Mouse (Mus musculus) spleen, adult 2 months (tissue): ENCODE data around the gene Tcf7l2. TPM values are rescaled to one million over a fixed set of nuclear protein-coding genes. Genes with fewer than 3 reads are reported as not detected.

Experiments used
- DNase-seq, 2 experiments: peaks; one replicate each; pipeline versions ENCODE4 v3.0.0 to v3.0.0-alpha.2; 2012 to 2021; ENCODE audit warnings: low spot score in 2 of 2, low read depth in 1 of 2
- H3K27ac ChIP-seq: fragments of 200-500 bp; 2 replicates; pipeline ENCODE4 v1.5.1; 2012; ENCODE audit warnings: low read length, inconsistent platforms; ENCODE audit not compliant: insufficient read depth
- H3K27me3 ChIP-seq: fragments of 200-500 bp; 2 replicates; pipeline ENCODE4 v1.6.1; 2012; ENCODE audit warnings: mild to moderate bottlenecking, moderate library complexity, low read length, inconsistent platforms; ENCODE audit not compliant: control insufficient read depth, insufficient read depth
- H3K36me3 ChIP-seq: fragments of 200-500 bp; 2 replicates; pipeline ENCODE4 v1.6.1; 2012; ENCODE audit warnings: mild to moderate bottlenecking, low read length, inconsistent platforms; ENCODE audit not compliant: control insufficient read depth, insufficient read depth
- H3K4me1 ChIP-seq: fragments of 200-500 bp; 2 replicates; pipeline ENCODE4 v1.6.1; 2011; ENCODE audit warnings: inconsistent platforms; ENCODE audit not compliant: control insufficient read depth, insufficient read depth, insufficient read length
- H3K4me3 ChIP-seq: fragments of 200-500 bp; 2 replicates; pipeline ENCODE4 v1.5.1; 2011; ENCODE audit warnings: mild to moderate bottlenecking, inconsistent platforms; ENCODE audit not compliant: insufficient read depth, insufficient read length; ENCODE audit errors: extremely low read depth
- CTCF ChIP-seq: fragments of 200-500 bp; IDR thresholded peaks from 2 replicates; pipeline ENCODE4 v1.5.1; 2011; ENCODE audit warnings: mild to moderate bottlenecking, inconsistent platforms; ENCODE audit not compliant: insufficient read depth, insufficient read length, insufficient replicate concordance; ENCODE audit errors: extremely low read depth
- POLR2A ChIP-seq: fragments of 200-500 bp; IDR thresholded peaks from 2 replicates; pipeline ENCODE4 v1.6.1; 2011; ENCODE audit warnings: low read depth, low read length, inconsistent platforms
- WGBS: fragments of 180-500 bp; shearing (Covaris S2); methylation state at CpG from one replicate; pipeline ENCODE4 v1.1.7; 2018; 5-methylcytosine and 5-hydroxymethylcytosine counted together
- polyA plus RNA-seq: library from polyadenylated mRNA; depleted of rRNA; stranded (reverse); fragments of >200 nt; gene quantifications from 2 replicates; pipeline ENCODE4 v1.2.3, GENCODE M21; 2012

Tcf7l2 gene
- polyA plus RNA-seq, 1 experiment, result 11.3 TPM

DNA sequence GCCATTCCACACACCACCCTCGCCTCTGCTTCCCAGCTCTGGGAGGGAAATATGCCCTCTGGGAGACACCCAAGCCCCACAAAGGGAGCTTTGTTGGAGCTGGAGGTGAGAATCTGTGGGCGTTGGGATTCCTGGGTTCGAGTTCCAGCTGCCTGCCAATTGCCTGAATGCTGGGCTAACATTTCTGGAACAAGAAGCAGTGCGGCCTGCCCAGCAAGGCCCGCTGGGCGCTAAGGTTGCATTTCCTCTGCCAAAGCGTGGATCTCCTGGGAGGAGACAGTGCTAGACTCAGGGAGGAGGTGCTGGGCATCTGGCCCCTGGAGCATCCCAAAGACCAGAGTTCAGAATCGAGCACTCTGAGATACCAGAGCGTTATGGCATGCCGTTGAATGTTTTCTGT, 38.3 kb downstream of the Tcf7l2 start:
- 93% methylated on average over 10 of the region's 10 CpGs for WGBS

DNA sequence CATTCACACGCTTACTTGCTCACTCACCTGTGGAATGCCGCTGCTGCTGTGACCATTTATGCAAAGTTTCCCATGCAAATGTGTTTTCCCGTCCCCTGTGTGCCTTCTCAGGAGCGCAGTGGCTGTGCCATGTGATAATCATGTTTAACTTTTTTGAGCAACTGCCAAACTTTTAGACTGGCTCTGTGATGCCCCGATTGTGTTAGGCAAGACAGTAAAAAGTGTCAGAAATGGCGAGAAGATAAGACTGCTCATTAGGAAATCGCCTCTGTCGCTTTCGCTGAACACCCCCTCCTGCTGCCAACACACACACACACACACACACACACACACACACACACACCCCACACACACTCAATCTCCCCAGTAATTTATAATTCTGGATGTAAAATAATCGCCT, 39.5 kb downstream of the Tcf7l2 start:
- Histone ChIP-seq H3K4me1 (no peaks in the 10 kb centered on the region), H3K4me3 (no peak overlapping the region), H3K36me3 (no peaks in the 10 kb centered on the region), H3K27ac (no peak overlapping the region), H3K27me3 (no peaks in the 10 kb centered on the region)
- no peak for DNase-seq
- no peak for TF ChIP-seq POLR2A
- no peak for TF ChIP-seq CTCF
- WGBS, result 80% methylated on average over 10 of the region's 10 CpGs

More for the DNA sequence above, 38.3 kb downstream of the Tcf7l2 start:
- H3K36me3 ChIP-seq, result no peaks in the 10 kb centered on the region
- H3K4me3 ChIP-seq, result no peak overlapping the region
- H3K27me3 ChIP-seq, result no peaks in the 10 kb centered on the region
- TF ChIP-seq POLR2A (no peak), CTCF (no peak)
- no peaks in the 10 kb centered on the region for H3K4me1 ChIP-seq
- no peak for DNase-seq
- H3K27ac ChIP-seq, result no peak overlapping the region

DNA sequence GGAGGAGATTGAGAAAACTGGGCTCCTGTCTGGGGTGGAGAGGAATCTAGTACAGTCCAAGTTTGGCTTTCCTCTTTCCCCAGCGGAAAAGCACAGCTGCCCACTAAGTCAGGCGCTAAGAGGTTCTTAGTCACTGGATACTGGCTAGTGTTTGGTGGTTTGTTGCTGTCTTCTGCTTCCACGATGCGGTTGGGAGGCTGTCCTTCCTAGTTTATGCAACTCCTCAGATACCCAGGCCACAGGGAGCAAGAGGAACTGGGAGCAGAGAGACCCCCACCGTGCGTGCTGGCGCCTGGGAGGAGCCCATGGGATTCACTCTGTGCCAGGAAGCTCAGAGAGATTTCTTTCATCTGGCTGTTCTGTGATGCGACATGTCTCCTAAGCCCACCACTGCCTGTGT, 40.1 kb downstream of the Tcf7l2 start:
- TF ChIP-seq CTCF (no peak), POLR2A (no peak)
- no peak overlapping the region for H3K27ac ChIP-seq
- no peak for DNase-seq
- H3K4me1 ChIP-seq, result no peaks in the 10 kb centered on the region
- H3K27me3 ChIP-seq, result no peaks in the 10 kb centered on the region
- 92% methylated on average over 8 of the region's 8 CpGs for WGBS
- H3K4me3 ChIP-seq, result no peak overlapping the region
- H3K36me3 ChIP-seq, result no peaks in the 10 kb centered on the region

DNA sequence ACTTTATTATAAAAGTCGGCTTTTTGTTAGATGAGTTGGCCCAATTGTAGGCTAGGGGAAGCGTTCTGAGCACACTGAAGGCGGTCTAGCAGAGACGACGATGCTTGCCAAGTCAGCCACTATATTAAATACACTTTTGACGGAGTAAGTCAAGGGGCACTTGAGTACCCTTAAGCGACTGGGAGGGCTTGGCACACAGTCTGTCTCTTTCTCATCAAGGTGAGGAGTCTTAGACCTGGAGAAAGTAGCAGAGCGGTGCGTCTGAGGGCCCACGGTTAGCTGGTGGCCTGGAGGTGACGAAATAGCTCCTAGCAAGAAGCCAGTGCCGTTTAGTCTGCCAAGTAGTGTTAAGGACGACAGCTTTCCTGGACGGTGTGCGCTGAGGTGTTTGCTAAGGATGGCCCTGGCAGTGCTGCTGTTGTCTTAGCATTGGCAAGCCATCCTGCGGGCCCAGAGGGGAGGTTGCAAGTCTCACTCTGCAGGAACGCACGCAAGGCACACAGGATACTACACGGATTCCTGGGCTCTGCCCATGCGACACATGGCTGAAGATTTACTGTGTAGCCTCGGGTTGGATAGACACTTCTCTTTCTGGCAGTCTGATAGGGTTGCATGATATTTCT, 43.3 kb downstream of the Tcf7l2 start:
- no peaks in the 10 kb centered on the region for H3K36me3 ChIP-seq
- H3K27me3 ChIP-seq, result no peaks in the 10 kb centered on the region
- TF ChIP-seq CTCF (no peak), POLR2A (no peak)
- WGBS, result 91% methylated on average over 21 of the region's 21 CpGs
- peaks cover 3% of the 10 kb centered on the region; the same call in 1 of the 2 replicates for H3K4me1 ChIP-seq
- H3K27ac ChIP-seq, result no peak overlapping the region
- DNase-seq, result no peak
- H3K4me3 ChIP-seq, result no peak overlapping the region

DNA sequence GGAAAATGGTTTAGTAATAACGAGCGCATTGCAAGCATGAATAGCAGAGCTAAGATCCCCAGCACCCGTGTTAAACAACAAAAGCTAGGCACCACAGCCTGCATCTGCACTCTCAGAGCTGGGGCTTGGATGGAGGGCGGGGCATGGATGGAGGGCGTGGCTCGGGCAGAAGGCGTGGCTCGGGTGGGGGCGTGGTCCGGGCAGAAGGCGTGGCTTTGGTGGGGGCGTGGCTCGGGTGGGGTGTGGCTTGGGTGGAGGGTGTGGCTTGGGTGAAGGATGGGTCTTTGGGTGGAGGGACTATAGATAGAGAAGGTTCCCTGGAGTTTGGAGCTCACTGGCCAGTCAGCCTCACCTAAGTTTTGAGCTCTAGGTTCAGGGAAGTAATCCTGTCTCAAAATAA, 45.8 kb downstream of the Tcf7l2 start:
- Histone ChIP-seq H3K36me3 (no peaks in the 10 kb centered on the region), H3K4me1 (peaks cover 19% of the 10 kb centered on the region; the same call in 1 of the 2 replicates), H3K27ac (no peak overlapping the region), H3K4me3 (no peak overlapping the region), H3K27me3 (no peaks in the 10 kb centered on the region)
- TF ChIP-seq POLR2A, result no peak
- TF ChIP-seq CTCF, result no peak
- DNase-seq, result no peak
- 90% methylated on average over 13 of the region's 13 CpGs for WGBS

DNA sequence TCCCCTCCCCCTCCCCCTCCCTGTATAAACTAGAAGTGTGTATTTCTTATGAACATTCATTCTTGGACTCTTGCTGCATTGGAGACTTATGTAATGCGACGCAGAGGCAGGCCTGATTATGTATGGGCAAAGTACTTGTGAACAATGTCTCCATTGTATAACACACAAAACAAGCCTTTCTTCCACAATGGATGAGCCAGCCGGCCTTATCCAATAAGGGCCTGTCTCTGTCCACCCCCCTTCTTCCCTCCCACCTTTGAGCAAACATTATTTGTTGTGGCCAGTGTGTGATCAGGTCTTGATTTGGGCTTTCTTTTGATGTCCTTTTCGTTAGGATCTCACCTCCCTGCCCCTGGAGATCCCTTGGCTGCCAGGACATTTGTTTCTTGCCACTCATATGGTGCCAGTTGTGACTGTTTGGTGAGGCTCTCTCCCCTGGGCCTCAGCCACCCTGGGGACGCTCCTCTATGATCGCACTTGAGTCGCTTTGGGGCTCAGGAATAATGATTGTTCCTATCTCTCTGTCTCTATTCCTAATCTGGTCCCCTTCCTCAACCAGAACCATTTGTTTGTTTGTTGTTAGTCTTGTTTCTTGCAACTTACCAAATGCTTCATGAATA, 46.8 kb downstream of the Tcf7l2 start:
- WGBS, result 87% methylated on average over 7 of the region's 7 CpGs
- Histone ChIP-seq H3K27ac (no peak overlapping the region), H3K36me3 (no peaks in the 10 kb centered on the region), H3K27me3 (no peaks in the 10 kb centered on the region), H3K4me1 (peaks cover 22% of the 10 kb centered on the region; the same call in 1 of the 2 replicates), H3K4me3 (no peak overlapping the region)
- no peak for DNase-seq
- no peak for TF ChIP-seq POLR2A
- no peak for TF ChIP-seq CTCF

DNA sequence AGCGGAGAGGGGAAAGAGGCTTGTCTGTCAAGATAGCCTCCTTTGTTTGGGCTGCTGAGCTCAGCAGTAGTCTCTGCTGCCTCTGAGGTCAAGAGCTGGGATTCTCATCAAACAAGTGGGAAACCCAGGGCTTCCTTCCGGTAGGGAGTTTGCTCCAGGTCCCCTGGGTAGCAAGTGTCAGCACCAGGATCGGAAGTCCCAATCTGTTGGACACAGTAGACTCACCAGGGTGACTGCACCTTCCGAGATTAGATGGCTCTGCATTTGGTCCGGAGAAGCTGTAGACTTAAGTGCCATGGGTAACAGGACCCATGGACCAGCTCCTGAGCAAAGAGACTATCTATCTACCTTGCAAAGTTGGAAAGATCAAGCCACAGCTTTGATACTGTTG, 47.3 kb downstream of the Tcf7l2 start:
- no peaks in the 10 kb centered on the region for H3K27me3 ChIP-seq
- WGBS, result 90% methylated on average over 5 of the region's 5 CpGs
- no peak for DNase-seq
- no peak for TF ChIP-seq CTCF
- TF ChIP-seq POLR2A, result no peak
- H3K4me1 ChIP-seq, result peaks cover 23% of the 10 kb centered on the region; the same call in 1 of the 2 replicates
- H3K27ac ChIP-seq, result no peak overlapping the region
- H3K4me3 ChIP-seq, result no peak overlapping the region
- H3K36me3 ChIP-seq, result no peaks in the 10 kb centered on the region
